Mouse (Mus musculus) embryonic facial prominence, embryonic 10.5 days (tissue): ENCODE data around the gene Fam163a. TPM values are rescaled to one million over a fixed set of nuclear protein-coding genes. Genes with fewer than 3 reads are reported as not detected.

Experiments
- DNase-seq: peaks from one replicate; pipeline ENCODE4 v3.0.0-alpha.2; 2017; ENCODE audit warnings: low spot score
- H3K27ac ChIP-seq: fragments of 300-500 bp; sonication (generic); replicated peaks from 2 replicates; pipeline ENCODE4 v1.5.1; 2016; ENCODE audit warnings: mild to moderate bottlenecking
- H3K27me3 ChIP-seq: fragments of 300-500 bp; sonication (generic); replicated peaks from 2 replicates; pipeline ENCODE4 v1.6.1; 2016; ENCODE audit warnings: low read depth, mild to moderate bottlenecking; ENCODE audit not compliant: poor library complexity, severe bottlenecking
- H3K36me3 ChIP-seq: fragments of 300-500 bp; sonication (generic); replicated peaks from 2 replicates; pipeline ENCODE4 v1.6.1; 2016; ENCODE audit warnings: mild to moderate bottlenecking, moderate library complexity
- H3K4me1 ChIP-seq: fragments of 300-500 bp; sonication (generic); 2 replicates; pipeline ENCODE4 v1.6.1; 2016
- H3K4me3 ChIP-seq: fragments of 300-500 bp; sonication (generic); 2 replicates; pipeline ENCODE4 v1.5.1; 2016; ENCODE audit warnings: mild to moderate bottlenecking, moderate library complexity
- H3K9me3 ChIP-seq: fragments of 300-500 bp; sonication (generic); 2 replicates; pipeline ENCODE4 v1.6.1; 2016; ENCODE audit warnings: mild to moderate bottlenecking
- WGBS: fragments of 180-500 bp; shearing (Covaris S2); methylation state at CpG from one replicate; pipeline ENCODE4 v1.1.7; 2016; 5-methylcytosine and 5-hydroxymethylcytosine counted together
- polyA plus RNA-seq: library from polyadenylated mRNA; unstranded; fragments of >200 nt; fragmentation: Nextera tagmentation; extraction: Ambion mirVana; gene quantifications from 2 replicates; pipeline ENCODE4 v1.2.1, GENCODE M21; 2016

Fam163a gene
- polyA plus RNA-seq, 1 experiment from 2014 or later: 1.6 TPM

GRCm38 (mm10) chr1:156035930-156036737 is 168.7 kb downstream of the Fam163a start, which contains the start of gene Tor1aip1:
Gene Tor1aip1 (minus strand): TSS chr1:156036480.
- Histone ChIP-seq H3K36me3 (peaks cover 29% of the 10 kb centered on the region), H3K9me3 (no peaks in the 10 kb centered on the region), H3K4me3 (peak within 1 kb of the TSS; percentile 90), H3K4me1 (peaks cover 18% of the 10 kb centered on the region), H3K27ac (peak within 1 kb of the TSS; percentile 99), H3K27me3 (no peaks in the 10 kb centered on the region)
- WGBS: under 1% methylated on average over 59 of the region's 59 CpGs
- DNase-seq: peak; percentile 97

GRCm38 (mm10) chr1:156035269-156035929 is 169.4 kb downstream of the Fam163a start, which contains the start of gene Tor1aip2:
Gene Tor1aip2 (plus strand): TSS chr1:156035403.
- Histone ChIP-seq H3K4me1 (peaks cover 16% of the 10 kb centered on the region), H3K9me3 (no peaks in the 10 kb centered on the region), H3K36me3 (peaks cover 37% of the 10 kb centered on the region), H3K27ac (peak within 1 kb of the TSS; percentile 99), H3K27me3 (no peaks in the 10 kb centered on the region), H3K4me3 (peak within 1 kb of the TSS; percentile 90)
- WGBS: under 1% methylated on average over 59 of the region's 59 CpGs
- peak; percentile 91 for DNase-seq

- DNase-seq: no peak
- Histone ChIP-seq H3K9me3 (no peaks in the 10 kb centered on the region), H3K4me3 (peak overlapping the region; percentile 90), H3K36me3 (peaks cover 44% of the 10 kb centered on the region), H3K27ac (peak overlapping the region; percentile 99), H3K4me1 (peaks cover 13% of the 10 kb centered on the region), H3K27me3 (no peaks in the 10 kb centered on the region)
- 39% methylated on average over 1 of the region's 1 CpGs for WGBS
Observed at GRCm38 (mm10) chr1:156034661-156035060, 170.2 kb downstream of the Fam163a start.

- WGBS: 94% methylated on average over 7 of the region's 7 CpGs
- no peak overlapping the region for H3K27ac ChIP-seq
- H3K36me3 ChIP-seq: peaks cover 51% of the 10 kb centered on the region
Observed at GRCm38 (mm10) chr1:156033921-156034320, 170.9 kb downstream of the Fam163a start.

GRCm38 (mm10) chr1:156028340-156028975 is 176.4 kb downstream of the Fam163a start:
- 91% methylated on average over 4 of the region's 4 CpGs for WGBS
- Histone ChIP-seq H3K9me3 (no peaks in the 10 kb centered on the region), H3K4me1 (no peaks in the 10 kb centered on the region), H3K36me3 (peaks cover 85% of the 10 kb centered on the region), H3K27ac (no peak overlapping the region), H3K4me3 (no peak overlapping the region), H3K27me3 (no peaks in the 10 kb centered on the region)
- DNase-seq: no peak

More at GRCm38 (mm10) chr1:156033921-156034320, 170.9 kb downstream of the Fam163a start:
- H3K27me3 ChIP-seq: no peaks in the 10 kb centered on the region
- no peak for DNase-seq
- peak overlapping the region; percentile 90; the same call in 1 of the 2 replicates for H3K4me3 ChIP-seq
- H3K4me1 ChIP-seq: peaks cover 13% of the 10 kb centered on the region
- H3K9me3 ChIP-seq: no peaks in the 10 kb centered on the region

GRCm38 (mm10) chr1:156027849-156028248 is 177.0 kb downstream of the Fam163a start:
- no peaks in the 10 kb centered on the region for H3K9me3 ChIP-seq
- H3K27ac ChIP-seq: no peak overlapping the region
- H3K4me1 ChIP-seq: no peaks in the 10 kb centered on the region
- 90% methylated on average over 3 of the region's 3 CpGs for WGBS
- H3K4me3 ChIP-seq: no peak overlapping the region
- DNase-seq: no peak
- H3K36me3 ChIP-seq: peaks cover 82% of the 10 kb centered on the region
- H3K27me3 ChIP-seq: no peaks in the 10 kb centered on the region

Other genes with a start within 250 kb of the Fam163a start
- 7.7 and 8.2 TPM in 2 replicates for gene Cep350, start 231.8 kb downstream of the Fam163a start, polyA plus RNA-seq
- 111 and 116 TPM in 2 replicates for gene Tor1aip2, start 169.6 kb downstream of the Fam163a start, polyA plus RNA-seq
- 37.0 and 38.8 TPM in 2 replicates for gene Tor1aip1, start 168.5 kb downstream of the Fam163a start, polyA plus RNA-seq
- 0.07 and 0.24 TPM in 2 replicates for gene Tdrd5, start 98.6 kb upstream of the Fam163a start, polyA plus RNA-seq
- gene Nphs2, start 105.7 kb upstream of the Fam163a start, polyA plus RNA-seq: not detected in 2 replicates
- gene Gm2000, start 161.0 kb upstream of the Fam163a start, polyA plus RNA-seq: 884 and 933 TPM in 2 replicates
- 0.28 and 0.30 TPM in 2 replicates for gene Axdnd1, start 216.1 kb upstream of the Fam163a start, polyA plus RNA-seq